Comparison of ENCODE assay signal across 8 mouse cellular contexts in the genomic region with DNA sequence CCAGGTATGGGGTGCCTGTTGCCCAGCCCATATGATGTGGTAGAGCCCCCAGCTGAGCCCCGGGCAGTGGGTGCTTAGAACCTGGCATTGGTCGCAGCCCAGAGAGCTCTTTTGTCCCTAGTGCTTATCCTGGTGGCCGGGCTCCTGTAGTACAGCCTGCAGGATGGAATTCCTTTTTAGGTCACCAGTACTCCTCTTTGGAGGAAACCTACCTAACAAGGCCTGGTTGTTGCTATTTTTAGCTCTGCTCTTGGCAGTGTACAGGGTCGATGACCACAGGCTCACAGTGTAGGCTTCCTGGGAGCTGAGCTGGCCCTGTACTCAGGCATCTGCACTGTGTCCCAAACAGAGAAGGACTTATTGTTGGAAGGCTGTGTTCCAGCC.
DNase-seq lines count a peak whose midpoint lies in the region; ATAC-seq lines count a peak whose summit lies in the region.

No protein-coding gene starts in this region.

- DNase-seq in Muller cell, postnatal 12 days (ENCODE audit: inconsistent ontology term) = peak; percentile 85
- peak; percentile 66 for DNase-seq in adrenal gland, postnatal 10 days
- peak; percentile 71 to 86 for DNase-seq in heart, adult 18-20 months
- DNase-seq in lung, postnatal 36 days = peak; percentile 62
- DNase-seq in right cerebral cortex, postnatal 36 days (ENCODE audit: low spot score in 2 of 2) = no peak
- no peak for DNase-seq in ovary, postnatal 10 days (ENCODE audit: low spot score)

- H3K4me3 ChIP-seq in kidney, embryonic 15.5 days (replicated peaks) = no peak overlapping the region
- no peak overlapping the region for H3K4me3 ChIP-seq in forebrain, embryonic 15.5 days

- no peaks in the 10 kb centered on the region for H3K27me3 ChIP-seq in kidney, embryonic 15.5 days
- no peaks in the 10 kb centered on the region for H3K27me3 ChIP-seq in forebrain, embryonic 15.5 days

- WGBS in kidney, embryonic 15.5 days = 62% methylated on average over 4 of the region's 4 CpGs
- WGBS in forebrain, embryonic 15.5 days = 70% methylated on average over 4 of the region's 4 CpGs

- H3K9ac ChIP-seq in kidney, embryonic 15.5 days = no peak overlapping the region
- H3K9ac ChIP-seq in forebrain, embryonic 15.5 days (replicated peaks) = no peak overlapping the region

- H3K4me2 ChIP-seq in kidney, embryonic 15.5 days = no peak overlapping the region
- H3K4me2 ChIP-seq in forebrain, embryonic 15.5 days (replicated peaks) = no peak overlapping the region

- peak; percentile 49 for ATAC-seq in kidney, embryonic 15.5 days (replicated peaks; ENCODE audit: low FRiP score)
- ATAC-seq in forebrain, embryonic 15.5 days (replicated peaks) = no peak

- H3K36me3 ChIP-seq in kidney, embryonic 15.5 days = no peaks in the 10 kb centered on the region
- no peaks in the 10 kb centered on the region for H3K36me3 ChIP-seq in forebrain, embryonic 15.5 days

- peak overlapping the region; percentile 73 for H3K27ac ChIP-seq in kidney, embryonic 15.5 days
- H3K27ac ChIP-seq in forebrain, embryonic 15.5 days (replicated peaks) = no peak overlapping the region

- peaks cover 39% of the 10 kb centered on the region for H3K4me1 ChIP-seq in kidney, embryonic 15.5 days
- no peaks in the 10 kb centered on the region for H3K4me1 ChIP-seq in forebrain, embryonic 15.5 days

- no peaks in the 10 kb centered on the region for H3K9me3 ChIP-seq in kidney, embryonic 15.5 days (replicated peaks)
- H3K9me3 ChIP-seq in forebrain, embryonic 15.5 days = no peaks in the 10 kb centered on the region

Comparison
In these comparisons a context has a peak if more than half of its experiments do, and no peak if none do; other contexts are left out.
1. DNase-seq: peak in Muller cell, postnatal 12 days (single experiment), adrenal gland, postnatal 10 days (single experiment), heart, adult 18-20 months (2 of 2) and lung, postnatal 36 days (single experiment); none in right cerebral cortex, postnatal 36 days (0 of 2) and ovary, postnatal 10 days (single experiment).